Mouse (Mus musculus) G1E-ER4 (cell line): ENCODE measurements around the gene Col6a1. TPM values are rescaled to one million over a fixed set of nuclear protein-coding genes. Genes with fewer than 3 reads are reported as not detected.

Experiments used
- GATA1 ChIP-seq: IDR thresholded peaks from one replicate; pipeline ENCODE4 v1.8.0; 2012; ENCODE audit warnings: low read length, inconsistent platforms
- polyA plus RNA-seq: library from polyadenylated mRNA; stranded (reverse); fragments of >175 nt; gene quantifications from 2 replicates; pipeline ENCODE4 v1.2.3, GENCODE M21; 2012

The Col6a1 gene
- not detected in 2 replicates for polyA plus RNA-seq

DNA sequence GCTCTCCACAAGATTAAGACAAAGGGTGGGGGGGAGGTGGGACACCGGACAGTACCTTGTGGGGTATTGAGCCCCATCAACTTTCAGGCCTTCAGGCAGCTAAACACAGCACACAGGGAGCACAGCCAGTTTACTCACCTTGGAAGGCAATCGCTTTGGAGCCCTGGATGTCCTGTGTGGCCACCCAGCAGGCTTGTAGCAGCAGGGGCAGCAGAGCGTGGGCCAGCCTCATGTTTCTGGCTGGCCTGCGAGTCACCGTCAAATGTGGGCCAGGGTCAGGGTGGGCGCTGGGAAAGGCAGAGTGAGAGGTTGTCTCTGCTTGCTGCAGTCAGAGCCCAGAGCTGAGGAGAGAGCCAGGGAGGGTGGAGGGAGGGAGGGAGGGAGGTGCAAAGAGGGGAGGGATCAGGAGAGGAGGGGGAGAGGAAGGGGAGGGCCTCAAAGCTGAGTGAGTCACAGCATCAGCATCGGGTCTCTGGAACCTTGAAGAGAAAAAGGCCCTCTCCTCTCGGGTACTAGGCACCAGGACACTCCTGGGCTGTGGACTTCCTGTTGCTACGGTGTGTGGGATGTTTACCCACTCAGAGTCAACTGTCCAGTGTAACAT is at the start of gene Col6a1:
TSS of gene Col6a1 (minus strand) at position 487 of the 604 bp plus-strand sequence.
- no peak for TF ChIP-seq GATA1

DNA sequence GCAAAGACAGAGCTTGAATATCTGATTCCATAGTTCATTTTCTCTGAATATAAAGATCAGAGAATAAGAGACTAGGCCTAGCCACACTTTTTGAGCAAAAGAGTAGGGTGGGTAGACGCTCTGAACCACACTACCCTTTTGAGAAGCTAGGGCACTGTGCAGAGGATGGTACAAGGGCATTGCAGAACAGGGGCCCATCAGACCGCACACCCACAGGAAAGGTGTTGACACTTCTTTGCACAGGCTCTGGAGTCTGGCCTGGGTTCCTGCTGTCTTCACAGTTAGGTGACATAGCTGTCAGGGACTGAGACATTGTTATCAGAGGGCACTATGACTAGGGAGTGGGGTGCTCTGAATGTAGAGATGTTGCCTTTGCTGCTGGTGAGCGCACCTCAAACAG is 45.7 kb upstream of the Col6a1 start:
- TF ChIP-seq GATA1, result no peak

DNA sequence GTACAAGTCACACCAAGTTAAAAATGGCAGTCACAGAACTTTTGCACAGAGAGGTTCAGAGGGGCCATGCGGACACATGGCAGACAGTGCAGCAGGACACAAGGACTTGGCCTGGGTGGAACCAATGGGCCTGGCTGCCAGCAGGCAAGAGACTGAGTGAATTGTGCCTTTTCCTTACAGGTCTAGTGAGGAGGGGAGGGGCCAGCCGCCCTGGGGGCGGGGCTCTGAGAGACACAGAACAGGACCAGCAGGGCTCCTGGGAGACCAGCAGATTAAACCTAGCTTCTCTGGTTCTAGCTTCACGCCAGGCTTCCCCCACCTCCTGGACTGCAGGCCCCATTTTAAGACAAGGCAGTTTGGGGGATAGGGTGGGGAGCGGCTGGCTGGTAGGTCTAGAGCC is 45.1 kb upstream of the Col6a1 start:
- no peak for TF ChIP-seq GATA1

DNA sequence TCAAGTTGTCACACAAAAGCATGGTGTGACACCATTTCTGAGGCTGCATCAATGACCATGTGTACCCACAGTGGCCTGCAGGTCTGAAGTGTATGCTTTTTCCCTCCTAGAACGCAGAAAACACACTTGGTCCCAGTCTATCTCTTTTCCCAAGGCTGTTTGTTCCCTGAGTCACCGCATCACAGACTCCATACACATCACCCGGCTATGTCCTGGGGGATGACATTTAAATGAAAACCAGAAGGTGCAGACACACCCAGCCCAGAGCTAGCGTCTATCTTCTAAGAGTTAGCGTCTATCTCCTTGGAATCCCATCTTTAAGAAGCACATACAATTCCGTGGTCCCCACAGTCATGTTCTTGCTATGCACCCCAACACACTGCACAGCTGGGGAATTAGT is 43.6 kb upstream of the Col6a1 start:
- no peak for TF ChIP-seq GATA1

DNA sequence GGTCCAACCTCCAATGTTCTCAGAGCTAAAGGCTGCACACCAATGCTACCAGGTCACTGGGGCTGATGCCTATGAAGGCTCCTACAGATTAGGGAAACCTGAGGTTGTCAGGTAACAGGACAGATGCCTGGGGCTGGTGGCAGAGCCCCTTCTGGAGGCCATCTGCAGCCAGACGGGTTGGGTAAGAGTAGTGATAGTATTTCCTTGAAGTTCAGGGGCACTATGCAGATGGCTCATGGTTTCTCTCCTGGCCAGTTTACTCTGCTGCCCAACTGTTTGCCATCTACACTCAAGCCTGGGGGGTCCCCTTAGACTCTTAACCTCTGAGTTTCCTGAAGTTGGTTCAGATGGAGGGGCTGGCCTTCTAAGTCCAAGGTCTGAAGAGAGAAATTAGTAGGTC is 40.2 kb upstream of the Col6a1 start:
- TF ChIP-seq GATA1, result no peak

DNA sequence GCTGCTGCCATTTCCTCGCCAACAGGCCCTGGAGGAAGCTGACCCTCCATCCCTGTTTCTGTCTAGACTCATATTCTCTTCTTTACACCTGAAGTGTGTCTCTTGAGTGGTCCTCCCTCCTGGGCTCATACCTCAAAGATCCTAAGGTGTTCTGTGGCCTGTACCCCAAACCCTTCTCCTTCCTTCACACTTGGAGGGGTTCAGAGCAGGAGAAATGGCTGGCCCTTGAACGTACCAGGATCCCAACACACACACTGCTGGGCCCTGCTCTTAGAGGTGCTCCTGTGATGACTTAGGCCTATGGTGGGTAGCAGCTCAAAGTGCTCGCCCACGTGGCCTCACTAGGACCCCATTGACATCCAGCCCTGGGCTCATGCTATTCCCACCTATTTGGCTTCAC is 39.0 kb upstream of the Col6a1 start:
- TF ChIP-seq GATA1, result no peak

DNA sequence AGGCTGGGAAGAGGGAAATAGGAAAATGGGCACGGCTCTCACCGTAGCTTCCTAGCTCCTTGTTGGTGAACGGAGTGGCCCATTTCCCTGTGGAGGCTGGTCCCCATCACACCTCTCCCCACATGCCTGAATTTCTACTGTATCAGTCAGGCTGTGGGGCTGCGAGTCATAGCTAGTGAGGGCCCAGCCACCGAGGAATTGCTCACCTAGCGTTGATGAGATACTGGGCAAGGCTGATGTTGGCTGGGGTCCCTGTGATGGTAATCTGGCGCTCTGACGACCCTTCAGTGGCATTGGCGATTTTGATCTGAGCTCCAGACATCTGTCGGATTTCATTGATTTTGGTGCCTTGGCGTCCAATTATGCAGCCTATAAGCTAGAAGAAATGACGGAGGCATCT is 37.0 kb upstream of the Col6a1 start:
- no peak for TF ChIP-seq GATA1

DNA sequence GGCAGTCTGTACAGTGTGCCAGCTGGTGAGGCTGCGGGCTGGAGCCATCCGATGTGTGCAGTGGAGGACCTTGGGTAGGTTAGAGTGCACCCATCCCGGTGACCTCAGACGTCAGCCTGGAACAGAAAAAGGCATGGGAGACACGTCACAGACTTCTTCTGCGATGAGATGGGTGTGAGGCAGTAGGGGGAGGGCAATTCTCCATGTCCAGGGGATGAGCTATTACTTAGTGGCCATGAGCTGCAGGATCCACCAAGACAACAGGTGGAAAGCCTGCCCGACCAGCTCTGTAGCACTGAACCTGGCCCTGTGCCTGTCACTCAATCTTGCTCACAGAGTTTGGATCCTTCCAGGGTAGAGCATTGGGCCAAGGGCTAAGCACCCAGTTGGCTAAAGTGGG is 36.4 kb upstream of the Col6a1 start:
- TF ChIP-seq GATA1, result no peak

DNA sequence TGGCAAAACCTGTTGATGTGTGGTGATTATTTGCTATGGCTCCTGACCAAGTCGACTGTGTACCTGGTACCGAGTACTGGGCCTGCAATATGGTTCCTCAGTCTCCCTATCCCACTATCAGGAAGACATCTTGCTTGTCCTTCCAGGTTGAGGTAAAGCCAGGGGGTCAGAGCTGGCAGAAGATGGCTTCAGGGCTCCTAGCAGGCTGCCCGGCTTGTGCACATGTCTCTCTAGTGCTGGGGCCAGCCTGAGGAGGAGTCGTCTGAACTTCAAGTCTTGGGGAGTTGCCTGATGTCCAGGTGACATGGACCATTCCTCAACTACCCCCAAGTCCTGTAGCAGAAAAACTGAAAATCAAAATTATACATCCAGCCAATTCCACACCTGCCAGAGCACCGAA is 33.9 kb upstream of the Col6a1 start:
- TF ChIP-seq GATA1, result no peak

DNA sequence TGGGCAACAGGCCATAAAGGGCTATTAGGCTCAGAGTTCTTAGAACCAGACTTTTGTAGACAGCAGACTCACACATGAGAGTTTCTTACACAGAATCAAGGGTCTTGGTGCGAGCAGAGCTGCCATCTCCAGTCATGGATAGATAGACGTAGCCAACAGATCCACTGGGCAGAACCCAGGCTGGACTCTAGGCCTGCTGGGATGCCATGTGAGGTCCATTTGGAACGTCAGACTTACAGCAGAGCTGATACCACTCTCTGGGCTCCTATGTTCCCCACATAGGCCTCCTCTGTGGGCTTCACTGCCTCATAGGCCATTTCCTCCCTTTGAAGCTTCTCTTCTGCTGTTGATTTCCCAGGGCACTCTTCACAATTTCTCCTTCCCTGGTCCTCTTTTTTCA is 27.7 kb upstream of the Col6a1 start:
- TF ChIP-seq GATA1, result no peak

DNA sequence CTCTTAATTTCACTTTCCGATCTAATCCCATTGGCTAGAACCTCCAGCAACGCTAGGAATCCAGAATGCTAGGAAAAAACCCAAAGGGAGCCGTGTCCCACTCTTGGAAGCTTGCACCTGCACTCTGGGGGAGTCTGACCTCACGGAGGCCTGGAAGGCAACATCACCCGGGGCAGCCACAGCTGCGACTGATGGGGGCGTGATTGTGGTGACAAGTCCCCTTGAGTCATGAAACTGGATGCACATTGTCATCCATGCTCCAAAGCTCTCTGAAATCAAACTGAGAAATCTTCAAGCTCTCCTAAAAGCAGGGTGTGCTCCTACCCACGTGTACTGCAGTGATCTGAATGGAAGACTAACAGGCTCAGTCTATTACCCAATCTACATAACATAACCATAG is 10.8 kb upstream of the Col6a1 start:
- no peak for TF ChIP-seq GATA1

DNA sequence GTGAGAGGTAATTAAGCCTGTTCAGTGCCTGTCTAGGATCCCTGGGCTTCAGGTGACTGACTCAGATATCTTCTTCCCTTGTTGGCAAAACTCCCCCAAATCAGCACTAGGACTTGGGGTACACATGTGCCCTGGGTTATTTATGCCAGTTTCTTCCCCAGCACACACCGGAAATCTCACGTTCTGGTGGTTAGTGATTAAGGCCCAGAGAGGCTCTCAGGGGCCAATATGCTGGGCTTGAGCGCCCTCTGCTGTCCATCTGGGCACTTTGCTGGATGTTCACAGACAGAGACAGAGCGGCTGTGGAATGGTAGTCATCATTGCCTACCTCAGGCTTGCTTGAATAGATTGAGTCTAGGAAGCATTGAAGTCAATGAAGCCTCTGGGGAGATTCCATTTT is 9.0 kb upstream of the Col6a1 start:
- TF ChIP-seq GATA1, result no peak

DNA sequence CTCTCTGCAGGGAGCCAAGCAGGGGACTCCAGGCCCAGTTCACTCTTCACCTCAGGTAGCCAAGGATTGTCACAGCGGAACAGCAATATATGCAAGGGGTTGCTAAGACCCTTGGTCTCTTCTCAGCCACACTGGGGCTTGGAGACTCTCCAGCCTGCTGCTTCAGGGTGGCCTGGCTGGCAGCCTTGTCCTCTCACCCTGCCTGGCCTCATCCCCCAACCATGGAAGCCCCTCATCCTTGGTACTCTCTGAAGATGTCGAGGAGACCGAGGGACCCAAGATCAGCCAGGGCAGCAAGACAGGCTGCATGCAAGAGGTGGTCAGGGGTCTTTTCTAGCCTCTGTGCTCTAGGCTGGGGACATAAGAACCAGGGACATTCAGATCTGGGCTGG is 7.7 kb upstream of the Col6a1 start:
- TF ChIP-seq GATA1, result no peak

DNA sequence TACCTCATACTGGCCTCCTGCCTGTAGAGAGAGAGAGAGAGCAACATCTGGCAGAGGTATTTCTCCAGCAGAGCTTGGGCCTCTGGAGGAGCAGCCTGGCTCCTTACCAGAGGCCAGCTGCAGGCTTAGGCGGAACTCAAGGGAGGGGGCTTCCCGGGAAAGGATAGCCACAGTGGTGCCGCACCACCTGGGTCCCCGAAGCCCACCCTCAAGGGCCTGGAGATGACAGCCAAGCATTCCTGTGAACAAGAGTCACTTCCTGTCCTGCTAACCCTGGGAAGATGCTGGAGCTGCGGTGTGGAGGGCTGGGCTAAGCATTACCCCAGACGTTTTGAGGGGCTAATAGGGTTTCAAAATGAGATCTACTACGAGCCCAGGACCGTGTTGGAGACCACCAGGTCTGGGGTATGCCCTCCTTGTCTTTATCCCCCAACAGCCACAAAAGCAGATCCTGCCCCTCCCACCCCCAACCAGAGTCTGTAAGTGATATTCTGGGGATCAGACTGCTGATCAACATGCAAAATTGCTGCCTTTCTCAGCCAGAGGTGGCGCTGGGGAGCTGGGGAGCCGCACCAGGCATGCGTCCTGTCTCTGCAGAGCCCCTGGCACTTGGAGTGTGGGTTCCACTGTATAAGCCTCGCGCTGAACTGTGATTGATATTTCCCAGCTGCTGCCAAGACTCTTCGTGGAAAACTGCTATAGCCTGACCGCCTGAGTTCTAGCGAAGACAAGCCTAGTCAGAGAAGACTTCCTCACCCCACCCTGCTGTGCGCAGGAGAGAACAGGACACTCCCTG is 7.1 kb upstream of the Col6a1 start:
- no peak for TF ChIP-seq GATA1

DNA sequence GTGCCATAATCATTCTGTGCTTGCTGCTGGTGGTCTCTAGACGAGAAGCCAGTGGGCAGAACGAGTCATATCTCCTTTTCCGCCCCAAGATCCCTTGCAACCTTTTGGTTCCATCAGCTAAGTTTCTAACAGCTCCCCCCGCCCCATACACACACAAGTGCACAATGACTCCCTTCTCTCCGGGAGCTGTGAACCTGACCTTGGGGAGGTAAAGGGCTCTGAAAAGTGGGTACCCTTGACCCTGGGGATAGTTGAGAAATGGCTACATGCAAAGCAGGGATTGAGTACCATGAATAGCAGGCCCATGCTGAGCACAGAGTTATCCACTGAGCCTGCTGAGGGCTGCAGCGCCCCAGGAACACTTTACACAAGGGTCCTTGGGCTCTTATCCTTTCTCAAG is 6.4 kb upstream of the Col6a1 start:
- no peak for TF ChIP-seq GATA1

DNA sequence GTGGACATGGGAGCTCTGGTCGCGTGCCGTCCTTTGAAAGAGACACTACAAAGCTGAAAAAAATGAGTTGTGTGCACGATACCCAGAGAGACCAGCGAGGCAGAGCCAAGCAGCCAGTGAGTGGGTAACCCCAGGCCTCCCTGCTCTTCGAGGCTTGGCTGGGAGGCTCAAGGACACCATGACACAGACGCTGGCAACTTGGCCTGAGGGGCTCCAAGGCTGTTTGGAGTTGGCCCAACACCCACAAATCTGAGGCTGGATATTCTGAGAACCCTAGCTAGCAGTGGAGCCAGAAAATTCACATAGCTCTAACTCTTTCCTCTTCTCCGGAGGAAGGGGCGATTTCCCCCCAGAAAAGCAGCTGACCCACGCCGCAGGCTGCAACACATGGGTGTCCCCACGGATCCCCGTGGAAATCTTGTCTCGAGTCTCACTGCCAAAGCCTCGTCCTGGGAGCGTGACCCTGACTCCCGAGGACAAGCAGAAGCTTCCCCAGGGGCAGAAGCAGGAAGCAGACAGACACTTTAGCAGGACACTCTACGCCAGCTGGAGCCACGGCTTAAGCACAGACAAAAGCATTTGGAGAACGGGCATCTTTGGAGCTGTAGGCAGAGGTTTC is 5.8 kb upstream of the Col6a1 start:
- TF ChIP-seq GATA1, result no peak
